Mouse (Mus musculus) bone marrow macrophage, adult 2 months (primary cell): ENCODE data around the gene Bak1.

ENCODE experiments used
- CTCF ChIP-seq: IDR thresholded peaks from 2 replicates; pipeline ENCODE4 v1.5.1; 2012; ENCODE audit warnings: low read depth, mild to moderate bottlenecking, low read length, moderate library complexity
- POLR2A ChIP-seq: IDR thresholded peaks from 2 replicates; pipeline ENCODE4 v1.6.1; 2012; ENCODE audit warnings: mild to moderate bottlenecking, low read depth, low read length, borderline replicate concordance

- TF ChIP-seq POLR2A, result no peak
- no peak for TF ChIP-seq CTCF
These were observed 54.3 kb downstream of the Bak1 start for GRCm38 (mm10) chr17:26974547-26974946.
